Mouse (Mus musculus): ENCODE measurements around the gene Casz1. TPM values are rescaled to one million over a fixed set of nuclear protein-coding genes. Genes with fewer than 3 reads are reported as not detected.

Gene Casz1
- polyA plus RNA-seq, 1 experiment from 2014 or later = 3.6 TPM

DNA sequence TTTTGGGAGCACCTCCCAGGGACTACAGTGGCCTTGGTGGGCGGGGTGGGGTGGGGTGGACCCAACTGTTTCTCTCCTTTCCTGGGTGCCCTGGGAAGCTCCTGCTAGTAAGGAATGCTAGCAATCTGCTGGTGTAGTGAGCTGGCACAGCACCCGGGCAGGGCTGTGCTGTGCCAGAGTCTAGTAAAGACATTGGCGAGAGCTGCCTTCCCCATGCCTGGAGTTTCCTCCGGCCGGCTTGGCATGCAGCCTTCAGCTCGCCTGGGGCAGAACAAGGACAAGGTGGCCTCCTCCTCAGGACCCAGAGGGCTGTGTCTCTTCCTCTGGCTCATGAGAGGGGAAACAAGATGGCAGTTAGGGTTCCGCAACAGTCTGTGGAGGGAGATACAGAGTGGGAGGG lies 65.3 kb downstream of the Casz1 start:
- H3K9me3 ChIP-seq (ENCODE audit: control insufficient read depth, low read length) = no peaks in the 10 kb centered on the region
- H3K4me2 ChIP-seq (ENCODE audit: low read depth, low read length, severe bottlenecking) = no peak overlapping the region
- peaks cover 25% of the 10 kb centered on the region for H3K4me1 ChIP-seq (replicated peaks; ENCODE audit: control insufficient read depth, insufficient read depth, low read length)
- DNase-seq (ENCODE audit: low spot score) (no peak), ATAC-seq (replicated peaks; ENCODE audit: low FRiP score) (no peak)
- H3K4me3 ChIP-seq (ENCODE audit: low read depth, low read length) = no peak overlapping the region
- no peak overlapping the region for H3K9ac ChIP-seq (ENCODE audit: low read length)
- H3K27ac ChIP-seq (ENCODE audit: low read depth, low read length) = no peak overlapping the region
- no peaks in the 10 kb centered on the region for H3K36me3 ChIP-seq (ENCODE audit: control insufficient read depth, insufficient read depth, low read length)
- H3K27me3 ChIP-seq (ENCODE audit: control insufficient read depth, insufficient read depth, low read length) = peaks cover 17% of the 10 kb centered on the region
- WGBS = 89% methylated on average over 7 of the region's 7 CpGs

DNA sequence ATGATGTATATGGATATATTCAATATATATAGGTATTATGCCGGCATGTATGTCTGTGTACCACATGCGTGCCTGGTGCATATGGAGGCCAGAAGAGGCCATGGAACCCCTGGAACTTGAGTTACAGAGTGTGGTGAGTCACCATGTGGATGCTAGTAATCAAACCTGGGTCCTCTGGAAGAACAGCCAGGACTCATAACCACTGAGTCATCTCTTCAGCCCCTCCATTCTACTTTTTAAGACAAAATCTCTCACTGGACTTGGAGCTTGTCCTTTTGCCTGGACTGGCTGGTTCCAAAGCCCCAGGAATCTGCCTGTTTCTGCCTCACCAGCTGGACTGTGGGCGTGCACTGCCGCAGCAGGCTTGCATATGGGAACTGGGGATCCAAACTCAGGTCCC lies 66.3 kb downstream of the Casz1 start:
- Histone ChIP-seq H3K4me2 (ENCODE audit: low read depth, low read length, severe bottlenecking) (no peak overlapping the region), H3K36me3 (ENCODE audit: control insufficient read depth, insufficient read depth, low read length) (no peaks in the 10 kb centered on the region), H3K4me3 (ENCODE audit: low read depth, low read length) (no peak overlapping the region), H3K9me3 (ENCODE audit: control insufficient read depth, low read length) (no peaks in the 10 kb centered on the region), H3K9ac (ENCODE audit: low read length) (no peak overlapping the region), H3K4me1 (replicated peaks; ENCODE audit: control insufficient read depth, insufficient read depth, low read length) (peaks cover 25% of the 10 kb centered on the region), H3K27me3 (ENCODE audit: control insufficient read depth, insufficient read depth, low read length) (peaks cover 17% of the 10 kb centered on the region), H3K27ac (ENCODE audit: low read depth, low read length) (no peak overlapping the region)
- ATAC-seq (replicated peaks; ENCODE audit: low FRiP score) = no peak
- WGBS = 91% methylated on average over 4 of the region's 4 CpGs
- no peak for DNase-seq (ENCODE audit: low spot score)

DNA sequence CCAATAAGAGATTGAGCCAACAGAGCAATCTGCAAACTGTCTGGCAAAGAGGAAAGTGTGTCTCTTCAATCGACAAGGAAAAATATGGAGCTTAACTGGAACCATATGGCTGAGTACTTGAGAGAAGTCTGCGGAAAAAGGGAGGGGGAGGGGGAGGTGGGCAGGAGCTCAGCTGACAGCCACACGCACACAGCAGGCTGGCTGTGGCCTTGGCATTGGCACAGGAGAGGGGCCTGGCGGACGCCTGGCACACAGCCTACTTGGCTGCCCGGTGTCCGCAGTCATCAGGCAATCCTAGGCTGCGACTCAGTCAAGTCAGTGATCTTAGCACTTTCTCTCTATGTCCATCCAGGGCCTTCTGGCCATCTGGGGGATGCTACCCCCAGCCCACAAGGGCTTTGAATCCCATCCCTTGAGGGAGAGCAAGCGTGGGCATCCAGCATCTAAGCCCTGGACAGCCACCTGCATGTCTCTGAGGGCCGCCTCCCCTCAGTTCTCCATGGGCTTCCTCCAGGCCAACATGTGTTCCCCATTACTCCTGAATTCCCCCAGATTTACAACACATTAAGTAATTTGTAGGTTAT lies 67.6 kb downstream of the Casz1 start:
- Histone ChIP-seq H3K27ac (ENCODE audit: low read depth, low read length) (no peak overlapping the region), H3K4me1 (replicated peaks; ENCODE audit: control insufficient read depth, insufficient read depth, low read length) (peaks cover 21% of the 10 kb centered on the region; the same call in 1 of the 2 replicates), H3K36me3 (ENCODE audit: control insufficient read depth, insufficient read depth, low read length) (no peaks in the 10 kb centered on the region), H3K9me3 (ENCODE audit: control insufficient read depth, low read length) (no peaks in the 10 kb centered on the region), H3K4me2 (ENCODE audit: low read depth, low read length, severe bottlenecking) (no peak overlapping the region), H3K9ac (ENCODE audit: low read length) (no peak overlapping the region), H3K27me3 (ENCODE audit: control insufficient read depth, insufficient read depth, low read length) (peaks cover 17% of the 10 kb centered on the region), H3K4me3 (ENCODE audit: low read depth, low read length) (no peak overlapping the region)
- WGBS = 50% methylated on average over 10 of the region's 10 CpGs
- no peak for ATAC-seq (replicated peaks; ENCODE audit: low FRiP score)
- DNase-seq (ENCODE audit: low spot score) = peak; percentile 65

DNA sequence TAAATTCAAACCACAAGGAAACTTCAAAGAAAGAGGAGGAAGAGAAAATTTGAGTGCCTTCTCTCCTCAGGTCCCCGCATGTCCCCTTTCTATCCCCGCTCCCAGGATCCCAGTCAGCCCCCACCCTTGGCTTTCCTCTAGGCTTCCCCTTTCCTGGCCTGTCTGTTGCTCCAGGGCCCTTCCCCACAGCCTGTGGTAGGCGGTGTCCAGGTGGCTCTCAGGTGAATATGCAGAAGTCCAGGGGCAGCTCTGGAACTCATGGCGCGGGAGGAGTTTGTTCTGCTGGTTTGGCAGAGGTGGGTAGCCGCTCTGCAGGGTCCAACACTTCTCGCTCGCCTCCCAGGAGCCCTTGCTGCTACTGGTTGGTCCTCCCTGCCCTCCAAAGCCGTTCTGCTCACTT lies 68.1 kb downstream of the Casz1 start:
- Histone ChIP-seq H3K27me3 (ENCODE audit: control insufficient read depth, insufficient read depth, low read length) (peaks cover 17% of the 10 kb centered on the region), H3K36me3 (ENCODE audit: control insufficient read depth, insufficient read depth, low read length) (no peaks in the 10 kb centered on the region), H3K9ac (ENCODE audit: low read length) (no peak overlapping the region), H3K9me3 (ENCODE audit: control insufficient read depth, low read length) (no peaks in the 10 kb centered on the region), H3K4me3 (ENCODE audit: low read depth, low read length) (no peak overlapping the region), H3K27ac (ENCODE audit: low read depth, low read length) (no peak overlapping the region), H3K4me1 (replicated peaks; ENCODE audit: control insufficient read depth, insufficient read depth, low read length) (peaks cover 17% of the 10 kb centered on the region; the same call in 1 of the 2 replicates), H3K4me2 (ENCODE audit: low read depth, low read length, severe bottlenecking) (no peak overlapping the region)
- ATAC-seq (replicated peaks; ENCODE audit: low FRiP score) (no peak), DNase-seq (ENCODE audit: low spot score) (no peak)
- WGBS = 73% methylated on average over 9 of the region's 9 CpGs

DNA sequence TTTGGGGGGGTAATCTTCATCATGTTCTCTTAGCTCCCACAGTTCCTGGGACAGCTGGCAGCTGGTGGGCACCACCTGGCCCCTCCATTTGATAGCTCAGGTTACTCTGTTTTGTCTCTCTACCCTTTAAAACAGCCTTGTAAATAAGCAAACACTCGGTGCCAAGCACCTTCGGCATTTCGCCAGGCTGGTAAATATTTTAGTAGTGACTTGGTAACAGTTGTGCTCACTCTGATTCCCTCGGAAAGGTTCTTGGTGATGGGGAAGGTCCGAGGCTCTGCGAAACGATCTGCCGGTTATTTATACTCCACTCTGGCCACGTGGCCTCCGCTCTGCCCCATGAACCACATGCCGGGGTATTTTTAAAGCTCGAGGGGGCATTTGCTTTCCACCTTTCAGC lies 68.6 kb downstream of the Casz1 start:
- H3K4me1 ChIP-seq (replicated peaks; ENCODE audit: control insufficient read depth, insufficient read depth, low read length) = peaks cover 14% of the 10 kb centered on the region; the same call in 1 of the 2 replicates
- no peaks in the 10 kb centered on the region for H3K36me3 ChIP-seq (ENCODE audit: control insufficient read depth, insufficient read depth, low read length)
- H3K27me3 ChIP-seq (ENCODE audit: control insufficient read depth, insufficient read depth, low read length) = peaks cover 16% of the 10 kb centered on the region
- WGBS = 84% methylated on average over 12 of the region's 12 CpGs
- H3K9me3 ChIP-seq (ENCODE audit: control insufficient read depth, low read length) = no peaks in the 10 kb centered on the region
- H3K27ac ChIP-seq (ENCODE audit: low read depth, low read length) = no peak overlapping the region
- H3K9ac ChIP-seq (ENCODE audit: low read length) = no peak overlapping the region
- DNase-seq (ENCODE audit: low spot score) = no peak
- no peak overlapping the region for H3K4me2 ChIP-seq (ENCODE audit: low read depth, low read length, severe bottlenecking)
- no peak overlapping the region for H3K4me3 ChIP-seq (ENCODE audit: low read depth, low read length)
- no peak for ATAC-seq (replicated peaks; ENCODE audit: low FRiP score)

DNA sequence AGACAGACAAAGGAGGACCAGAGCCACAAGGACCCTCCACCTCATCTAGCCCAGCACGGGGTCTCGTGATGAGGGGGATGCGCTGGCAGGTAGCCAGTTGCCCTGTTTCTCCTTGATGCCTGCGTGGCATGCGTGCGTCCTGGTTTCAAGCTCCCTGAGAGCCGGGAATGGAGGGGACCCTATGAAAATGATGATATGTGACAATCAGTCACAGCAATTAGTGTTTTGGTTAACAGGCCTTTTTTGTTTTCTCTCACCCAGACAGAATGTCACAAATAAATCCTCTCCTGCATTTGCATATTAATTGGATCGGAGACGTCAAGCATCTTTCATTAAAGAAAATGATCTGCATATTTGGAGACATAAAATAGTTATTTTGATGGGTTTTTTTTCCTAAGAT lies 71.9 kb downstream of the Casz1 start:
- H3K27ac ChIP-seq (ENCODE audit: low read depth, low read length) = peak overlapping the region; percentile 37; the same call in 1 of the 2 replicates
- no peaks in the 10 kb centered on the region for H3K9me3 ChIP-seq (ENCODE audit: control insufficient read depth, low read length)
- peaks cover 5% of the 10 kb centered on the region for H3K27me3 ChIP-seq (ENCODE audit: control insufficient read depth, insufficient read depth, low read length)
- no peak overlapping the region for H3K4me2 ChIP-seq (ENCODE audit: low read depth, low read length, severe bottlenecking)
- DNase-seq (ENCODE audit: low spot score) (no peak), ATAC-seq (replicated peaks; ENCODE audit: low FRiP score) (no peak)
- peaks cover 15% of the 10 kb centered on the region for H3K4me1 ChIP-seq (replicated peaks; ENCODE audit: control insufficient read depth, insufficient read depth, low read length)
- no peak overlapping the region for H3K9ac ChIP-seq (ENCODE audit: low read length)
- WGBS = 61% methylated on average over 9 of the region's 9 CpGs
- H3K36me3 ChIP-seq (ENCODE audit: control insufficient read depth, insufficient read depth, low read length) = no peaks in the 10 kb centered on the region
- no peak overlapping the region for H3K4me3 ChIP-seq (ENCODE audit: low read depth, low read length)

DNA sequence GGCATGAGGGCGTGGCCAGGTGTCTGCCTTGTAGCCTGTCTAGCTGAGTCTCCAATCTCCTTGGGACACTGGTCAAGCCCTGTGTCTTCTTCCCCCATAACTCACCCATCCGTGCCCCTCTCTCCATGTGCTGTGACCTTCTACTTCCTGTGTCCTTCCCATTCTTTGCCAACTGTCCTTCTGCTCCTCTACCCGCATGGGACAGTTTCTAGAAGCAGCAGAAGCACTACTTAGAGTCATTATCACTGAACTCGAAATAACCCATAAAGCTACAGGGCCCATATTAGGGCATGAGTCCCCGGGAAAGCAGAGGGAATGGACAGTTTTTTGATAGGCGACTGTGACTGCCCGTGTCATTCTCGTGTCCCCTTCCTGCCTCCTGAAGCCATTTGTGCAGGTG lies 72.6 kb downstream of the Casz1 start:
- DNase-seq (ENCODE audit: low spot score) = no peak
- peaks cover 10% of the 10 kb centered on the region for H3K4me1 ChIP-seq (replicated peaks; ENCODE audit: control insufficient read depth, insufficient read depth, low read length)
- no peaks in the 10 kb centered on the region for H3K36me3 ChIP-seq (ENCODE audit: control insufficient read depth, insufficient read depth, low read length)
- no peak overlapping the region for H3K27ac ChIP-seq (ENCODE audit: low read depth, low read length)
- ATAC-seq (replicated peaks; ENCODE audit: low FRiP score) = no peak
- no peak overlapping the region for H3K4me2 ChIP-seq (ENCODE audit: low read depth, low read length, severe bottlenecking)
- no peak overlapping the region for H3K4me3 ChIP-seq (ENCODE audit: low read depth, low read length)
- H3K27me3 ChIP-seq (ENCODE audit: control insufficient read depth, insufficient read depth, low read length) = peaks cover 5% of the 10 kb centered on the region
- WGBS = 87% methylated on average over 8 of the region's 8 CpGs
- no peaks in the 10 kb centered on the region for H3K9me3 ChIP-seq (ENCODE audit: control insufficient read depth, low read length)
- no peak overlapping the region for H3K9ac ChIP-seq (ENCODE audit: low read length)

DNA sequence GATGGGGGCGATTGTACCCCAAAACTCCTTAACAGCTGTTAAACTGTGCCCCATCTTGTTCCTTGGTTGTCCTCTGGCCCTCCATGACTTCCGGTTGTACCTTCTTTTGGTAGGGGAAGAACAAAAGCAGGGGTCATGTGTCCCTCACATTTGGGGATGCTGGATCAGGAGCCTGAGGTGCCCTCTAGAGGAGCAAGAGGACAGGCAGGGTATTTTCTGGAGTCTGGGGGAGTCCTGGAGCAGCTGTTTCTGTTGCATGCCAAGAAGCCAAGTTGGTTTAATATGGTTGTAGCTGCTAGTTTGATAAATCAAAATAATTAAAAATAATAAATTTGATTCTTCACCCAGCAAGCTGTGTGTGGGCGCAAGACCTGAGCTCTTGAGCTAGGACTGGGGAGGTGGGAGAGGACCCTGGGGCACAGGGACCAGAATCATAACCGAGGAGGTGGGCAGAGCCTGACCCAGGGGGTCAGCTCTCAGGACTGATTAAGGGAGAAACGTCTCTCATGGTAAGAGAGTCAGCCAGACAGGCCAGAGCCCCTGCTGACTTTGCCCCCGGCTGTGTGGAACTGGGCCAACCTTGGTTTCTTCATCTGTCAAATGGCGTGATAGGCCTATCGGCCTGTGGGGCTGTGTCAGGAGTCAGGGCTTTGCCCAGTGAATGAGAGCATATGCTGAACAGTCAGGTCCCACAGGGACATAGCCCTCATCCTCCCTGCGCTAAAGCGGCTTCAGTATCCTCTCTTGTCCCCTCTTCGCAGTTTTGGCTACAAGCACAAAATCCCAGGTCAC lies 74.2 kb downstream of the Casz1 start:
- Histone ChIP-seq H3K27me3 (ENCODE audit: control insufficient read depth, insufficient read depth, low read length) (peaks cover 2% of the 10 kb centered on the region; the same call in 1 of the 2 replicates), H3K9ac (ENCODE audit: low read length) (no peak overlapping the region), H3K9me3 (ENCODE audit: control insufficient read depth, low read length) (no peaks in the 10 kb centered on the region), H3K4me2 (ENCODE audit: low read depth, low read length, severe bottlenecking) (no peak overlapping the region), H3K4me3 (ENCODE audit: low read depth, low read length) (no peak overlapping the region), H3K4me1 (replicated peaks; ENCODE audit: control insufficient read depth, insufficient read depth, low read length) (peaks cover 12% of the 10 kb centered on the region), H3K36me3 (ENCODE audit: control insufficient read depth, insufficient read depth, low read length) (no peaks in the 10 kb centered on the region), H3K27ac (ENCODE audit: low read depth, low read length) (no peak overlapping the region)
- DNase-seq (ENCODE audit: low spot score) (no peak), ATAC-seq (replicated peaks; ENCODE audit: low FRiP score) (no peak)
- 66% methylated on average over 11 of the region's 11 CpGs for WGBS

Data from forebrain, embryonic 11.5 days (tissue).